Mouse (Mus musculus): ENCODE measurements around the gene Wdr61. TPM values are rescaled to one million over a fixed set of nuclear protein-coding genes. Genes with fewer than 3 reads are reported as not detected.

Gene Wdr61
- 151 and 155 TPM in 2 replicates for polyA plus RNA-seq (2016; fragmentation: Nextera tagmentation; extraction: Ambion mirVana)

- H3K27me3 ChIP-seq: no peaks in the 10 kb centered on the region
- peaks cover 14% of the 10 kb centered on the region for H3K36me3 ChIP-seq
Measured at GRCm38 (mm10) chr9:54733921-54734638, at the start of gene Wdr61. TSS of gene Wdr61 (minus strand) at chr9:54734519.

GRCm38 (mm10) chr9:54784003-54784402 lies 49.7 kb upstream of the Wdr61 start:
- Histone ChIP-seq H3K27me3 (no peaks in the 10 kb centered on the region), H3K4me1 (peaks cover 51% of the 10 kb centered on the region)

More at GRCm38 (mm10) chr9:54733921-54734638, at the start of gene Wdr61:
- Histone ChIP-seq H3K27ac (peak within 1 kb of the TSS; percentile 46), H3K4me3 (peak within 1 kb of the TSS; percentile 84), H3K4me2 (replicated peaks) (peak within 1 kb of the TSS; percentile 80), H3K4me1 (peaks cover 11% of the 10 kb centered on the region), H3K9ac (peak within 1 kb of the TSS; percentile 80), H3K9me3 (no peaks in the 10 kb centered on the region)
- 2% methylated on average over 32 of the region's 32 CpGs for WGBS
- ATAC-seq (ENCODE audit: insufficient number of reproducible peaks, insufficient read depth, low FRiP score, low TSS enrichment): peak; percentile 93

GRCm38 (mm10) chr9:54782504-54782903 lies 48.2 kb upstream of the Wdr61 start:
- H3K4me3 ChIP-seq: no peak overlapping the region
- no peaks in the 10 kb centered on the region for H3K27me3 ChIP-seq
- H3K9me3 ChIP-seq: no peaks in the 10 kb centered on the region
- ATAC-seq (ENCODE audit: insufficient number of reproducible peaks, insufficient read depth, low FRiP score, low TSS enrichment): no peak
- peaks cover 44% of the 10 kb centered on the region for H3K4me1 ChIP-seq
- H3K4me2 ChIP-seq (replicated peaks): no peak overlapping the region
- H3K36me3 ChIP-seq: no peaks in the 10 kb centered on the region
- WGBS: 38% methylated on average over 15 of the region's 15 CpGs
- H3K27ac ChIP-seq: peak overlapping the region; percentile 84
- H3K9ac ChIP-seq: no peak overlapping the region

More at GRCm38 (mm10) chr9:54784003-54784402, 49.7 kb upstream of the Wdr61 start:
- 6% methylated on average over 3 of the region's 3 CpGs for WGBS
- Histone ChIP-seq H3K9me3 (no peaks in the 10 kb centered on the region), H3K9ac (no peak overlapping the region), H3K36me3 (no peaks in the 10 kb centered on the region), H3K4me3 (no peak overlapping the region), H3K4me2 (replicated peaks) (no peak overlapping the region), H3K27ac (peak overlapping the region; percentile 84)
- peak; percentile 65 for ATAC-seq (ENCODE audit: insufficient number of reproducible peaks, insufficient read depth, low FRiP score, low TSS enrichment)

GRCm38 (mm10) chr9:54779280-54779679 lies 45.0 kb upstream of the Wdr61 start:
- Histone ChIP-seq H3K36me3 (0 out of 2 replicates have a peak, but pooled peaks cover 7% of the 10 kb centered on the region), H3K4me1 (peaks cover 22% of the 10 kb centered on the region), H3K4me2 (replicated peaks) (no peak overlapping the region), H3K27me3 (no peaks in the 10 kb centered on the region), H3K9me3 (no peaks in the 10 kb centered on the region), H3K4me3 (no peak overlapping the region), H3K27ac (no peak overlapping the region), H3K9ac (no peak overlapping the region)
- no peak for ATAC-seq (ENCODE audit: insufficient number of reproducible peaks, insufficient read depth, low FRiP score, low TSS enrichment)
- WGBS: 76% methylated on average over 8 of the region's 8 CpGs

GRCm38 (mm10) chr9:54776451-54776982 lies 42.2 kb upstream of the Wdr61 start:
- H3K4me1 ChIP-seq: peaks cover 2% of the 10 kb centered on the region; the same call in 1 of the 2 replicates
- H3K4me2 ChIP-seq (replicated peaks): no peak overlapping the region
- no peak overlapping the region for H3K9ac ChIP-seq
- H3K36me3 ChIP-seq: peaks cover 19% of the 10 kb centered on the region
- H3K9me3 ChIP-seq: no peaks in the 10 kb centered on the region
- 91% methylated on average over 13 of the region's 13 CpGs for WGBS
- no peak overlapping the region for H3K27ac ChIP-seq
- H3K27me3 ChIP-seq: no peaks in the 10 kb centered on the region
- no peak overlapping the region for H3K4me3 ChIP-seq
- no peak for ATAC-seq (ENCODE audit: insufficient number of reproducible peaks, insufficient read depth, low FRiP score, low TSS enrichment)

GRCm38 (mm10) chr9:54770140-54770780 lies 35.9 kb upstream of the Wdr61 start:
- no peak overlapping the region for H3K4me3 ChIP-seq

GRCm38 (mm10) chr9:54765336-54766085 lies 31.2 kb upstream of the Wdr61 start:
- ATAC-seq (ENCODE audit: insufficient number of reproducible peaks, insufficient read depth, low FRiP score, low TSS enrichment): no peak; the same call in 1 of the 2 replicates
- H3K36me3 ChIP-seq: no peaks in the 10 kb centered on the region
- peaks cover 27% of the 10 kb centered on the region for H3K4me1 ChIP-seq
- WGBS: under 1% methylated on average over 41 of the region's 41 CpGs
- H3K4me2 ChIP-seq (replicated peaks): peak overlapping the region; percentile 88
- H3K27ac ChIP-seq: no peak overlapping the region; the same call in 1 of the 2 replicates
- H3K9ac ChIP-seq: peak overlapping the region; percentile 50
- H3K27me3 ChIP-seq: peaks cover 26% of the 10 kb centered on the region
- no peaks in the 10 kb centered on the region for H3K9me3 ChIP-seq
- H3K4me3 ChIP-seq: peak overlapping the region; percentile 48

More at GRCm38 (mm10) chr9:54770140-54770780, 35.9 kb upstream of the Wdr61 start:
- Histone ChIP-seq H3K4me1 (peaks cover 22% of the 10 kb centered on the region), H3K4me2 (replicated peaks) (no peak overlapping the region; the same call in 1 of the 2 replicates), H3K9ac (no peak overlapping the region), H3K36me3 (peaks cover 19% of the 10 kb centered on the region), H3K9me3 (no peaks in the 10 kb centered on the region), H3K27me3 (peaks cover 11% of the 10 kb centered on the region; the same call in 1 of the 2 replicates), H3K27ac (peak overlapping the region; percentile 32)
- no peak for ATAC-seq (ENCODE audit: insufficient number of reproducible peaks, insufficient read depth, low FRiP score, low TSS enrichment)
- WGBS: 46% methylated on average over 11 of the region's 11 CpGs

GRCm38 (mm10) chr9:54764561-54765217 lies 30.4 kb upstream of the Wdr61 start, which contains the start of gene Crabp1:
TSS of gene Crabp1 (plus strand) at chr9:54764748.
- WGBS: under 1% methylated on average over 44 of the region's 45 CpGs
- H3K27me3 ChIP-seq: peaks cover 26% of the 10 kb centered on the region
- peak within 1 kb of the TSS; percentile 50 for H3K9ac ChIP-seq
- H3K4me1 ChIP-seq: peaks cover 22% of the 10 kb centered on the region
- peak within 1 kb of the TSS; percentile 88 for H3K4me2 ChIP-seq (replicated peaks)
- H3K4me3 ChIP-seq: peak within 1 kb of the TSS; percentile 48
- no peaks in the 10 kb centered on the region for H3K9me3 ChIP-seq
- H3K36me3 ChIP-seq: no peaks in the 10 kb centered on the region
- H3K27ac ChIP-seq: 0 out of 2 replicates have a peak within 1 kb of the TSS, but pooled peaks have one; percentile 23
- peak; percentile 64 for ATAC-seq (ENCODE audit: insufficient number of reproducible peaks, insufficient read depth, low FRiP score, low TSS enrichment)

- H3K36me3 ChIP-seq: no peaks in the 10 kb centered on the region
- peaks cover 23% of the 10 kb centered on the region for H3K27me3 ChIP-seq
- no peak for ATAC-seq (ENCODE audit: insufficient number of reproducible peaks, insufficient read depth, low FRiP score, low TSS enrichment)
- WGBS: 15% methylated on average over 12 of the region's 12 CpGs
- peak overlapping the region; percentile 88 for H3K4me2 ChIP-seq (replicated peaks)
- peak overlapping the region; percentile 48 for H3K4me3 ChIP-seq
- H3K9ac ChIP-seq: peak overlapping the region; percentile 50; the same call in 1 of the 2 replicates
- H3K27ac ChIP-seq: 0 out of 2 replicates have a peak overlapping the region, but pooled peaks have one; percentile 23
- no peaks in the 10 kb centered on the region for H3K9me3 ChIP-seq
- H3K4me1 ChIP-seq: peaks cover 21% of the 10 kb centered on the region; the same call in 1 of the 2 replicates
Measured at GRCm38 (mm10) chr9:54764091-54764490, 29.8 kb upstream of the Wdr61 start.

- no peak overlapping the region for H3K4me3 ChIP-seq
- peaks cover 16% of the 10 kb centered on the region; the same call in 1 of the 2 replicates for H3K4me1 ChIP-seq
- H3K9me3 ChIP-seq: no peaks in the 10 kb centered on the region
- H3K27ac ChIP-seq: no peak overlapping the region
- no peak for ATAC-seq (ENCODE audit: insufficient number of reproducible peaks, insufficient read depth, low FRiP score, low TSS enrichment)
- 0 out of 2 replicates have a peak overlapping the region, but pooled peaks have one; percentile 9 for H3K9ac ChIP-seq
- H3K4me2 ChIP-seq (replicated peaks): no peak overlapping the region
- peaks cover 15% of the 10 kb centered on the region for H3K27me3 ChIP-seq
- WGBS: 15% methylated on average over 6 of the region's 6 CpGs
- H3K36me3 ChIP-seq: no peaks in the 10 kb centered on the region
Measured at GRCm38 (mm10) chr9:54759592-54759991, 25.3 kb upstream of the Wdr61 start.

Measured in embryonic facial prominence, embryonic 12.5 days (tissue).